Mouse (Mus musculus) midbrain, embryonic 13.5 days (tissue): ENCODE measurements around the gene Pgap3. TPM values are rescaled to one million over a fixed set of nuclear protein-coding genes. Genes with fewer than 3 reads are reported as not detected.
A peak's percentile ranks its signal among the peaks of the same experiment; 100 is the strongest.
"Not testable (repeated sequence)": the region's sequence is repeated elsewhere in the genome, so short reads cannot be mapped to it uniquely, and the experiment has no call there.

Source experiments
- ATAC-seq: fragments of 200-750 bp; cut with Nextera tagmentation; 2 replicates; pipeline ENCODE4 v1.8.0; 2017; ENCODE audit warnings: mild to moderate bottlenecking, moderate TSS enrichment, moderate library complexity
- H3K27ac ChIP-seq: fragments of 300-500 bp; sonication (generic); 2 replicates; pipeline ENCODE4 v1.5.1; 2015; ENCODE audit warnings: inconsistent platforms, mild to moderate bottlenecking, moderate library complexity
- H3K27me3 ChIP-seq: fragments of 300-500 bp; sonication (generic); 2 replicates; pipeline ENCODE4 v1.6.1; 2015; ENCODE audit warnings: mild to moderate bottlenecking, inconsistent platforms
- H3K36me3 ChIP-seq: fragments of 300-500 bp; sonication (generic); 2 replicates; pipeline ENCODE4 v1.6.1; 2015; ENCODE audit warnings: mild to moderate bottlenecking, inconsistent platforms
- H3K4me1 ChIP-seq: fragments of 300-500 bp; sonication (generic); replicated peaks from 2 replicates; pipeline ENCODE4 v1.6.1; 2015; ENCODE audit warnings: inconsistent platforms
- H3K4me2 ChIP-seq: fragments of 300-500 bp; sonication (generic); replicated peaks from 2 replicates; pipeline ENCODE4 v1.6.1; 2015; ENCODE audit warnings: moderate library complexity, mild to moderate bottlenecking, inconsistent platforms
- H3K4me3 ChIP-seq: fragments of 300-500 bp; sonication (generic); replicated peaks from 2 replicates; pipeline ENCODE4 v1.5.1; 2015; ENCODE audit warnings: mild to moderate bottlenecking, inconsistent platforms
- H3K9ac ChIP-seq: fragments of 300-500 bp; sonication (generic); replicated peaks from 2 replicates; pipeline ENCODE4 v1.6.1; 2015; ENCODE audit warnings: mild to moderate bottlenecking, inconsistent platforms
- H3K9me3 ChIP-seq: fragments of 300-500 bp; sonication (generic); 2 replicates; pipeline ENCODE4 v1.6.1; 2016; ENCODE audit warnings: mild to moderate bottlenecking, inconsistent platforms
- WGBS: fragments of 180-500 bp; shearing (Covaris S2); methylation state at CpG from one replicate; pipeline ENCODE4 v1.1.7; 2015; 5-methylcytosine and 5-hydroxymethylcytosine counted together
- polyA plus RNA-seq: library from polyadenylated mRNA; unstranded; fragments of >200 nt; fragmentation: Nextera tagmentation; extraction: Ambion mirVana; gene quantifications from 2 replicates; pipeline ENCODE4 v1.2.1, GENCODE M21; 2015

The Pgap3 gene
- polyA plus RNA-seq, 1 experiment from 2014 or later: 10.7 TPM

DNA sequence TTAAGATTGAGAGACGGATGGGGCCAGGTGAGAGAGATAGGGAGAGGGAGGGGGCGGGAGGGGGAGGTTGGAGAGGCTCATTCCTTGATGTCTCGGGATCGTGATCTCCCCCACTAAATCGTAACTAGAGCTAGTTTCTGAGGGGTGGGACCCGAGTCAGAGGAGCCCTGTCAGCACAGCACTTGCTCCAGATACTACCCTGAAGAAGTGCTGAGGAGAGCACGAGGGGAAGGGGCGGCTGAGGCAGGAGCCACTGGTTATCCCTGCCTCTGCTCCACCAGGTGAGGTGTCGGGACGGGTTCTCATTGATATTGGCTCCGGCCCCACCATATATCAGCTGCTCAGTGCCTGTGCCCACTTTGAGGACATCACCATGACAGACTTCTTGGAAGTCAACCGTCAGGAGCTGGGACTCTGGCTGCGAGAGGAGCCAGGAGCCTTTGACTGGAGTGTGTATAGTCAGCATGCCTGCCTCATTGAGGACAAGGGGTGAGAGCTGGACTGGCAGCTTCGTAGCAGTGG is 13.2 kb downstream of the Pgap3 start:
- H3K9me3 ChIP-seq: no peaks in the 10 kb centered on the region
- no peak overlapping the region for H3K9ac ChIP-seq
- WGBS: 61% methylated on average over 14 of the region's 14 CpGs
- H3K4me1 ChIP-seq: peaks cover 9% of the 10 kb centered on the region; the same call in 1 of the 2 replicates
- H3K4me2 ChIP-seq: no peak overlapping the region
- H3K4me3 ChIP-seq: no peak overlapping the region
- no peaks in the 10 kb centered on the region for H3K36me3 ChIP-seq
- ATAC-seq: no peak
- peaks cover 77% of the 10 kb centered on the region for H3K27me3 ChIP-seq
- H3K27ac ChIP-seq: no peak overlapping the region

DNA sequence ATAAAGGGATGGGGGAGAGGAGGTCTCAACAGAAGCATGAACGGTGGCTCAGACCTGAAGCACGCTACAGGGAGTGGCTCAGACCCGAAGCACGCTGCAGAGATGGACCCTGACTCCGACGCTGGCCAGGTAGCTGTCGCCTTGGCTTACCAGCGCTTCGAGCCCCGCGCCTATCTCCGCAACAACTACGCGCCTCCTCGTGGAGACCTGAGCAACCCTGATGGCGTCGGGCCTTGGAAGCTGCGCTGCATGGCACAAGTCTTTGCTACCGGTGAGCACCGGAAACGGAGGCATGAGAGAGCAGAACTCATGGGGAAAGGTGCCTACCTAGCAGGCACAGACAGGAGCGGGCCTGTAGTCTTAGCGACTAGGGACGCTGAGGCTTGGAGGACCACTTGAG is 13.7 kb downstream of the Pgap3 start:
- no peak for ATAC-seq
- peaks cover 72% of the 10 kb centered on the region for H3K27me3 ChIP-seq
- no peaks in the 10 kb centered on the region for H3K9me3 ChIP-seq
- H3K9ac ChIP-seq: 0 out of 2 replicates have a peak overlapping the region, but pooled peaks have one; percentile 19
- no peak overlapping the region for H3K27ac ChIP-seq
- no peak overlapping the region for H3K4me3 ChIP-seq
- H3K4me1 ChIP-seq: peaks cover 9% of the 10 kb centered on the region; the same call in 1 of the 2 replicates
- peak overlapping the region; percentile 19; the same call in 1 of the 2 replicates for H3K4me2 ChIP-seq
- H3K36me3 ChIP-seq: 0 out of 2 replicates have a peak, but pooled peaks cover 1% of the 10 kb centered on the region
- 22% methylated on average over 24 of the region's 24 CpGs for WGBS

DNA sequence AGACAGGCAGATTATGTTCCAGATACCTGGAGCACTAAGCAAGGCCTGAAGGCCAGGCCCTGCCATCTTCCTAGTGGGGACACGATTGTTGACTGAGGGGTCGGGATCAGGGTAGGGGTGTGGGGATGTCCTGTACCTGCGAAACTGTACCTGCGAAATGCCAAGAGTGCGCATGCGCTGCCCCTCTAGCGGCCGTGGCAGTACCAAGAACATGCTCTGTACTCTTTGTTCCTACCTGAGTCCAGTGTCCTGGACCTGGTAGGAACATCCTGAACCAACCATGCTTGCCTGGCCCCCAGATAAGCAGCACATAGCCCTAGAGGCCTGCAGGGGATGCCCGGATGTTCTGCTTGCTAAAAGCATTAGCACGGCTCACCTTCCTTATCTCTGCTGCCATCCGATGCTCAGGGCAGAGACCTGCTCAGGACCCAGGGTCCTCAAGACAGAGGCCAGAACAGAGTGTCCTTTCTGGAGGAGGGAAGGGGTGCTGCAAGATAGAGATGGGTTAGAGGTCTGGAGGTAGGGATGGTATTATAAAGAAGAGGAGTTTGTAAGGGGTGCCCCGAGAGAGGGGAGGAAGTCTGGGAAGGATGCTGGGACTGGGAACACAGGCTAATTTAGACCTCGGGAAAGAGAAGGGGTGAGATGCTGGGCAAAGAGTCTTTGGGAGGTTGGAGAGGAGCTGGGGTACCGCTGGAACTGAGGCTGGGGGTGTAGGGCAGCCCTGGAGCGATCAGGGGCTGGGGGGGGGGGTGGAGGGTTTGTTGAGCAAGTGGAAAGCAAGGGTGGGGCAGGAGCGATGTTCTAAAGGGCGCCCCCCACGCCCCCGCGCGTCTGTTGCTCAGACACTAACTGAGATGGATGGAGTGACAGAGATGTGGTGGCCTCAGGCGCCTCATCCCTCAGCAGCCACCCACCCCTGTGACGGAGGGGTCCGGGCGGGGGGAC is 14.4 kb downstream of the Pgap3 start, which contains the start of gene Pnmt:
TSS of gene Pnmt (plus strand) at position 813 of the 948 bp plus-strand sequence.
- Histone ChIP-seq H3K9me3 (no peaks in the 10 kb centered on the region), H3K27ac (no peak within 1 kb of the TSS), H3K36me3 (peaks cover 5% of the 10 kb centered on the region), H3K4me1 (peaks cover 9% of the 10 kb centered on the region; the same call in 1 of the 2 replicates), H3K4me2 (peak within 1 kb of the TSS; percentile 19; the same call in 1 of the 2 replicates), H3K4me3 (no peak within 1 kb of the TSS), H3K27me3 (peaks cover 66% of the 10 kb centered on the region), H3K9ac (0 out of 2 replicates have a peak within 1 kb of the TSS, but pooled peaks have one; percentile 19)
- 53% methylated on average over 25 of the region's 25 CpGs for WGBS
- no peak for ATAC-seq

DNA sequence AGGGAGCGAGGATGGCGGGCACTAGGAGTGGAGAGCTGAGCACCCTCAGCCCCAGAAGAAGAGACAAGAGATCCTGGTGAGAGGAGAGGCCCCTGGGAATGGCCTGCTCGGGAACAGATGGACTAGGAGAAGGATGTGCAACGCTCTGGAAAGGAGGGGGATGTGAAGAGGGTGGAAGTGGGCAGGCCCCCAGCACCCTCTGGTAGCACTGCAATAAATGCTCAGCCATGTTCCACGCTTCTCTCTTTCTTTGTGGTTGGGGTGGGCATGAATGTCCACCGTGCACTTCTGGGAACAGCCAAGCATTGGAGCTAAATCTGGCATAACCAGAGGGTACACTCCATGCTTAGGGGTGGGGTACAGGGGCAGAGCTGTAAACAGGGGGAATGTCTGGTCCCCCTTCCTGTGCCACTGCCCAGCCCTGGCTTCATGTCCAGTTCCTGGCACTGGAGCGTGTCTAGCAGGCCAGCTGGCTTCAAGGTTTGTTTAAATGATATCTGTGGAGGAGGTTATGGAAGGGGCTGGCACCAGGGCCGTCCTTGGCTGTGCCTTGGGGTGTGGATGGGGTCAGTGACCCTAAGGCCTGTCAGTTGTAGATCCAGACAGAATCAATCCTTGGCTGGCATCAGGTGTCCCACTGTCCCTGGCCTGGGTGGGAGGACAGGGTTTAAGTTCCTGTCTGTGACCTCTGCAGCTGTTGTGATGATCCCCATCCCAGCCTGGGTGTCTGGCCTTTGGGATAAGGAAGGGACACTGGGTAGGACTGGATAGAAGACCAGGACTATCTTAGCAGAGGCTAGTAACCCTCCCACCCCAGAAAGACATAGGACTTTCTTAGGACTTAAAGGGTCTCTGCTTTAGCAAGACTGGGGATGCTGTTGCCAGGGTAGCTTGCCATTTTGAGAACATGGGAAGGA is 15.3 kb downstream of the Pgap3 start:
- 72% methylated on average over 8 of the region's 8 CpGs for WGBS

DNA sequence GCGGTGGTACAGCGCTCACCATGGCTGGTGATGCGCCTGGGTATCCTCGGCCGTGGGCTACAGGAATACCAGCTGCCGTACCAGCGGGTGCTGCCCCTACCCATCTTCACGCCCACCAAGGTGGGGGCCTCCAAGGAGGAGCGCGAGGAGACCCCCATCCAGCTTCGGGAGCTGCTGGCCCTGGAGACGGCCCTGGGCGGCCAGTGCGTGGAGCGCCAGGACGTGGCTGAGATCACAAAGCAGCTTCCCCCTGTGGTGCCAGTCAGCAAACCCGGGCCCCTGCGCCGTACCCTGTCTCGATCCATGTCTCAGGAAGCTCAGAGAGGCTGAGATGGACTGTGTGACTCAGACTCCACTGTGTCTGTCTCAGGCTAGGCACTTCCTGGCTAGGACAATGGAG is 16.1 kb downstream of the Pgap3 start:
- Histone ChIP-seq H3K27me3 (peaks cover 51% of the 10 kb centered on the region), H3K4me1 (peaks cover 9% of the 10 kb centered on the region; the same call in 1 of the 2 replicates), H3K36me3 (peaks cover 22% of the 10 kb centered on the region), H3K9ac (no peak overlapping the region), H3K9me3 (no peaks in the 10 kb centered on the region), H3K4me3 (no peak overlapping the region), H3K4me2 (no peak overlapping the region), H3K27ac (no peak overlapping the region)
- ATAC-seq: peak; percentile 21; the same call in 1 of the 2 replicates
- 69% methylated on average over 19 of the region's 20 CpGs for WGBS

More for the DNA sequence above, 15.3 kb downstream of the Pgap3 start:
- Histone ChIP-seq H3K4me2 (no peak overlapping the region), H3K9ac (no peak overlapping the region), H3K9me3 (no peaks in the 10 kb centered on the region), H3K4me3 (no peak overlapping the region), H3K27me3 (peaks cover 56% of the 10 kb centered on the region), H3K36me3 (peaks cover 14% of the 10 kb centered on the region), H3K4me1 (peaks cover 9% of the 10 kb centered on the region; the same call in 1 of the 2 replicates), H3K27ac (no peak overlapping the region)
- ATAC-seq: no peak

DNA sequence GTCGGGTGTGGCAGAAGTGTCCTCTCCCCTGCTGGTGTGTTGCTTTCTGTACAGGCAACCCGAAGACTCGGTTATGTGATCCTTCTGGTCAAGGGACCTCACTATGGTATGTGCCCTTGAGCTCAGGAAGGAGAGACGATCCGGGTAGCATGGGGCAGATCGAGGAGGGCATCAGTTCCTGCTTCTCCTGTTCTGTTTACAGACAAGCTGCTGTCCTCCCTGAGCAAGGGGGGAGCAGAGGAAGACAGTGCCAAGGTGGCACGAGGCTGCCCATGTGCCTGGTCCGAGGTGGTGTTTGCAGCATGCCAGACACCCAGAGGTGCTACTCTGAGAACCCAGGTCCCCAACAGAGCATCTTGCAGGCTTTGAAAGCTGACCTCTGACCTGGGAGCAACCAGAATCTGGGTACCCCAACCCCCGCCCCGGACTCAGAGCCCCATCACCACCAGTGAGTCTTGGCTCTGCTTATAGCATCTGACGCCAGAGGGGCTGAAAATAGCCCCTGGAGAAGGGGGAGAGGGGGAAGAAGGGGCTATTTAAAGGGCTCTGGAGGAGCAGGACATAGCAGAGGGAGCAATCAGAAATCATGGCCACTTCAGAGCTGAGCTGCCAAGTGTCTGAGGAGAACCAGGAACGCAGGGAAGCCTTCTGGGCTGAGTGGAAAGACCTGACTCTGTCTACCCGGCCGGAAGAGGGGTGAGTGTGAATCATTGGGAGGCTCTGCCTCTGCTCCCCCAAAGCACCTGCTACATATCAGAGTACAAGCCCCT is 16.8 kb downstream of the Pgap3 start, which contains the start of gene Tcap:
TSS of gene Tcap (plus strand) at position 551 of the 770 bp plus-strand sequence.
- peaks cover 30% of the 10 kb centered on the region for H3K36me3 ChIP-seq
- no peak within 1 kb of the TSS for H3K9ac ChIP-seq
- no peak within 1 kb of the TSS for H3K4me2 ChIP-seq
- ATAC-seq: no peak
- 67% methylated on average over 14 of the region's 14 CpGs for WGBS
- no peaks in the 10 kb centered on the region for H3K9me3 ChIP-seq
- peaks cover 4% of the 10 kb centered on the region; the same call in 1 of the 2 replicates for H3K4me1 ChIP-seq
- H3K27ac ChIP-seq: no peak within 1 kb of the TSS
- peaks cover 43% of the 10 kb centered on the region for H3K27me3 ChIP-seq
- no peak within 1 kb of the TSS for H3K4me3 ChIP-seq

DNA sequence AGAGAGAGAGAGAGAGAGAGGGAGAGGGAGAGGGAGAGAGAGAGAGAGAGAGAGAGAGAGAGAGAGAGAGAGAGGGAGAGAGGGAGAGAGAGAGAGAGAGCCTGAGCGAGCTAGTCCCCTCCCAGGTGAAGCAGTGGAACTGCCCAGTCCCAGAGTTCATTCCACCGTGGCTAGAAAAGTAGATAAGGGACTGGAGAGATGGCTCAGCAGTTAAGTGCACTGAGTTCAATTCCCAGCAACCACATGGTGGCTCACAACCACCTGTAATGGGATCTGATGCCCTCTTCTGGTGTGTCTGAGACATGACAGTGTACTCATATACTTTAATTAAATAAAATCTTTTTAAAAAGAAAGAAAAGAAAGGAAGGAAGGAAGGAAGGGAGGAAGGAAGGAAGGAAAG is 17.9 kb downstream of the Pgap3 start:
- not testable (repeated sequence) for H3K4me2 ChIP-seq, H3K9me3 ChIP-seq, H3K4me3 ChIP-seq, ATAC-seq, H3K9ac ChIP-seq, H3K4me1 ChIP-seq, H3K27ac ChIP-seq
- Histone ChIP-seq H3K36me3 (peaks cover 40% of the 10 kb centered on the region), H3K27me3 (peaks cover 33% of the 10 kb centered on the region)
- 60% methylated on average over 2 of the region's 2 CpGs for WGBS

DNA sequence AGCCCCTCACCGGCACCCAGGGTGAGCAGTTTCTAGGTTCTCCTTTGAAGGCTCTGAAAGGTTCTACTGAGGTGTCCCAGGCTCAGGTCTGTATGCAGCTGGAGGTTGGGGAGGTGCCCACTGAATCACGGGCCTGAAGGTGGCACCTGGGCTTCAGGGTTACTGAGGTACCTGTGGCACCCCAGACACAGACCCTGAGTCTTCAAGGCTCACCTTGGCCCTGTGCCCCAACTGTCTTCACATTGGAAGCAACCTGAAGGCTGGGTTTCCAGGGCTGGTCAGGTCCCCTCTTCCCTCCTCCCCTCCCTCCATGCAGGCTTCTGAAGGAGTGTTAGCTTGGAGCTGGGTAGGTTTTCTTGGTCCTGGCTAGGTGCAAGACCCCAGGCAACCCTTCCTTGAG is 18.6 kb downstream of the Pgap3 start:
- Histone ChIP-seq H3K4me1 (peaks cover 3% of the 10 kb centered on the region; the same call in 1 of the 2 replicates), H3K27ac (no peak overlapping the region), H3K27me3 (peaks cover 25% of the 10 kb centered on the region), H3K36me3 (peaks cover 47% of the 10 kb centered on the region), H3K9ac (no peak overlapping the region), H3K9me3 (no peaks in the 10 kb centered on the region), H3K4me3 (no peak overlapping the region), H3K4me2 (no peak overlapping the region)
- 90% methylated on average over 2 of the region's 2 CpGs for WGBS
- ATAC-seq: no peak

DNA sequence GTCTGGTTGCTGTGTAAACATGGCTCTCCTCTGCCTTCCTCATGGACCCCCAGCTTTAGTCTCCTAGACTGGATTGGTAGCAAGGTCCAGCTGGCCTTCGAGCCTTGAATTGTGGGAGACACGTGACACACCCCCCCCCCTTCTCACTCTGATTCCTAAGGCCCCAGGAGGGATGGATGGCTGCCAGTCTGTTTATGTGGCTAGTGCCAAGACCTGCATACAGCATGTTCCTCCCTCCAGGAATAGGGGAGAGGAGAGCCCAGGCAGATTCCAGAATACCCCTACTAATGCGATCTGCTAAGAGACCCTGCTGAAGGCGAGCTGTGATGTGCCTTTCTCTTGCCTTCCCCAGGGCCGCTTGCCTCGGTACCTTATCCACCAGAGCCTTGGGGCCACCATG is 20.2 kb downstream of the Pgap3 start:
- no peak overlapping the region for H3K27ac ChIP-seq

DNA sequence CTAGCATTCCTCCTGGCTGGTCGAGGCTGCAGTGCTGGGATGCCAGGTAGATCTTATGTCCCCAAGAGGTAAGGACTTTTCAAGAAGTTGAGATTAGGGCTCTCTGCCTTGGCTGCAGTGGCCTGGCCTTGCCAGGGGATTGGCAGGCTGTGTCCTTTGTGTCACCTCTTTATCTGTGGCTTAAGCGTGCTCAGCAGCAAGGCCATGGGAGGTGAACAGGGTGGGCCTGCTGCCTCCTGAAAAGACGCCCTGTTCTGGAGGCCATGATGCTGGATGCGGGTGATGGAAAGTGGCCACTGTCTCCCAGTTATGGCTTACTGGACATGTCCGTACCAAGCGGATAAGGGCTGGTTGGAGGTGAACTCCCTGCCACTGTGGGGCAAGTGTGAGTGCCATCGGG is 20.9 kb downstream of the Pgap3 start:
- Histone ChIP-seq H3K4me2 (no peak overlapping the region), H3K27ac (no peak overlapping the region), H3K4me3 (no peak overlapping the region), H3K9ac (no peak overlapping the region), H3K4me1 (no peaks in the 10 kb centered on the region), H3K27me3 (peaks cover 3% of the 10 kb centered on the region; the same call in 1 of the 2 replicates), H3K36me3 (peaks cover 70% of the 10 kb centered on the region), H3K9me3 (no peaks in the 10 kb centered on the region)
- WGBS: 89% methylated on average over 7 of the region's 7 CpGs
- ATAC-seq: no peak

More for the DNA sequence above, 20.2 kb downstream of the Pgap3 start:
- H3K9ac ChIP-seq: no peak overlapping the region
- no peaks in the 10 kb centered on the region for H3K9me3 ChIP-seq
- no peak for ATAC-seq
- H3K4me2 ChIP-seq: no peak overlapping the region
- peaks cover 63% of the 10 kb centered on the region for H3K36me3 ChIP-seq
- WGBS: 87% methylated on average over 6 of the region's 6 CpGs
- peaks cover 10% of the 10 kb centered on the region for H3K27me3 ChIP-seq
- no peak overlapping the region for H3K4me3 ChIP-seq
- H3K4me1 ChIP-seq: no peaks in the 10 kb centered on the region

DNA sequence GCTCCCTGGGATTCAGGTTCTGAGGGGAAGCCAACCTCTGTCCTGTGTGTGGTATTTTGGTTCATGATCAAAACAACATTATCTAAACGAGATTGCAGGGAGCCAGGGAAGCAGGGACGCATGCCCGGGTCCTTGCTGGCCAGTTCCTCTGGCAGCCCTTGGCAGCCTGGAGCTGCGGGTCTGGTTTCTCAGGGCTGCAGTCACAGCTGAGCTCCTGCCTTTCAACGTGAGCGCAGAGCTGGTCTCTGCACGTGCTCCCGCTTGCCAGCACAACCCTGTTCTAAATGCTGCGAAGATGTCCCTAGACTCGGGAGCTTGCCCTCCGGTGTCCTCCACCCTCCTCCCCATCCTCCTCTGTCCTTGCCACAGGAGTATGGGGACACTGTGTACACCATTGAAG is 22.5 kb downstream of the Pgap3 start:
- Histone ChIP-seq H3K27me3 (no peaks in the 10 kb centered on the region), H3K9ac (no peak overlapping the region), H3K4me3 (no peak overlapping the region), H3K4me2 (no peak overlapping the region), H3K27ac (no peak overlapping the region), H3K9me3 (no peaks in the 10 kb centered on the region), H3K36me3 (peaks cover 73% of the 10 kb centered on the region), H3K4me1 (peaks cover under 1% of the 10 kb centered on the region)
- no peak for ATAC-seq
- WGBS: 88% methylated on average over 11 of the region's 11 CpGs
